Mouse (Mus musculus): Measurements from ENCODE around the gene Slc6a14.

The Slc6a14 gene

GRCm38 (mm10) chrX:21714829-21715228 lies at the start of gene Slc6a14:
Gene Slc6a14 (plus strand): TSS chrX:21714896.
- no peak for DNase-seq (ENCODE audit: low spot score in 2 of 2)

GRCm38 (mm10) chrX:21670896-21671295 lies 43.8 kb upstream of the Slc6a14 start:
- DNase-seq (ENCODE audit: low spot score in 2 of 2) = no peak

GRCm38 (mm10) chrX:21695220-21695619 lies 19.5 kb upstream of the Slc6a14 start:
- no peak for DNase-seq (ENCODE audit: low spot score in 2 of 2)

GRCm38 (mm10) chrX:21695687-21696086 lies 19.0 kb upstream of the Slc6a14 start:
- no peak for DNase-seq (ENCODE audit: low spot score in 2 of 2)

- no peak for DNase-seq (ENCODE audit: low spot score in 2 of 2)
Measured at GRCm38 (mm10) chrX:21701646-21702045, 13.1 kb upstream of the Slc6a14 start.

- no peak for DNase-seq (ENCODE audit: low spot score in 2 of 2)
Measured at GRCm38 (mm10) chrX:21704470-21704869, 10.2 kb upstream of the Slc6a14 start.

GRCm38 (mm10) chrX:21715293-21715692 lies 597 bp downstream of the Slc6a14 start:
- DNase-seq (ENCODE audit: low spot score in 2 of 2) = no peak

- no peak for DNase-seq (ENCODE audit: low spot score in 2 of 2)
Measured at GRCm38 (mm10) chrX:21716885-21717284, 2.2 kb downstream of the Slc6a14 start.

- DNase-seq (ENCODE audit: low spot score in 2 of 2) = no peak
Measured at GRCm38 (mm10) chrX:21744997-21745396, 30.3 kb downstream of the Slc6a14 start, which contains the start of gene Gm28269. Gene Gm28269 (minus strand): TSS chrX:21745097.
